Mouse (Mus musculus): ENCODE measurements around the gene Slc34a1. TPM values are rescaled to one million over a fixed set of nuclear protein-coding genes. Genes with fewer than 3 reads are reported as not detected.

The Slc34a1 gene
- total and polyA plus RNA-seq, 2 experiments = 0.04 TPM; not detected in 1

GRCm38 (mm10) chr13:55375877-55376276, 22.1 kb upstream of the Slc34a1 start:
- WGBS = 29% methylated on average over 2 of the region's 2 CpGs
- TF ChIP-seq POLR2A (IDR thresholded peaks at IDR 0.05; ENCODE audit: extremely low read depth, insufficient read depth, low read length) (no peak), CTCF (IDR thresholded peaks at IDR 0.05; ENCODE audit: low read depth, low read length) (no peak)
- H3K79me2 ChIP-seq (ENCODE audit: control insufficient read depth, insufficient read depth, low read length) = no peaks in the 10 kb centered on the region
- peaks cover 3% of the 10 kb centered on the region; the same call in 1 of the 2 replicates for H3K4me1 ChIP-seq (ENCODE audit: control insufficient read depth, insufficient read depth, low read length)
- no peak overlapping the region for H3K27ac ChIP-seq (replicated peaks; ENCODE audit: insufficient read depth, low read depth, low read length)
- no peak overlapping the region for H3K9ac ChIP-seq (ENCODE audit: low read depth, low read length)
- H3K36me3 ChIP-seq (ENCODE audit: control insufficient read depth, insufficient read depth, low read length) = no peaks in the 10 kb centered on the region
- no peak overlapping the region for H3K4me3 ChIP-seq (ENCODE audit: insufficient read depth, low read depth, low read length)
- peak; percentile 31 for DNase-seq (ENCODE audit: extremely low read depth, low read depth, low spot score)
- H3K27me3 ChIP-seq (ENCODE audit: control insufficient read depth, insufficient read depth, low read length) = no peaks in the 10 kb centered on the region

DNA sequence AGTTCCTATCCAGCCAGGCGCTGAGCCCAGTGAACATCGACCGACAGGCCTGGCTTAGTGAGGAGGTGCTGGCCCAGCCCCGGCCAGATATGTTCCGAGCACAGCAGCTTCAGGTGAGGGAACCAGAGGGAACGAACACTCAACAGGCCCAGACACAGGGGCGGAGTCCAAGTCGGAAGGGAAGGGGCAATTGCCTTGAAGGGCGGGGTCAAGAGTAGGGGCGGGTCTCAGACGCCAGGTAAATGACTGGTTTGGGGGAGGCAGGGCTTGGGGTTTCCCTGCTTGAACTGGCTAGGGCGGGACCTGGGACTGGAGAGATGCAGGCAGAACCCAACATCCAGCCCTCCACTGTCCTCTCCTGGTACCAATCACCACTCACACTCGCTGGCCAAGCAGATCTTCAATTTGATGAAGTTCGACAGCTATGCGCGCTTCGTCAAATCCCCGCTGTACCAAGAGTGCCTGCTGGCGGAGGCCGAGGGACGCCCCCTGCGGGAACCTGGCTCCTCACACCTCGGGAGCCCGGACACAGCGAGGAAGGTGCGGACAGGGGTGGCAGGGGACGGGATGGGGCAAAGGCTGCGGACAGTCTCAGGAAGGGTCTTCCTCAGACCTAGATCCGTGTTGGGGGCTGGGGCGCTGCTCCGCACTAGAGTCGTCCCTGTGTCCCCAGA, 18.9 kb upstream of the Slc34a1 start:
- Histone ChIP-seq H3K79me2 (ENCODE audit: control insufficient read depth, insufficient read depth, low read length) (no peaks in the 10 kb centered on the region), H3K27me3 (ENCODE audit: control insufficient read depth, insufficient read depth, low read length) (no peaks in the 10 kb centered on the region), H3K36me3 (ENCODE audit: control insufficient read depth, insufficient read depth, low read length) (no peaks in the 10 kb centered on the region), H3K4me3 (ENCODE audit: insufficient read depth, low read depth, low read length) (no peak overlapping the region), H3K27ac (replicated peaks; ENCODE audit: insufficient read depth, low read depth, low read length) (no peak overlapping the region), H3K4me1 (ENCODE audit: control insufficient read depth, insufficient read depth, low read length) (peaks cover 3% of the 10 kb centered on the region; the same call in 1 of the 2 replicates), H3K9ac (ENCODE audit: low read depth, low read length) (no peak overlapping the region)
- TF ChIP-seq POLR2A (IDR thresholded peaks at IDR 0.05; ENCODE audit: extremely low read depth, insufficient read depth, low read length) (no peak), CTCF (IDR thresholded peaks at IDR 0.05; ENCODE audit: low read depth, low read length) (no peak)
- no peak for DNase-seq (ENCODE audit: extremely low read depth, low read depth, low spot score)
- 53% methylated on average over 32 of the region's 32 CpGs for WGBS

DNA sequence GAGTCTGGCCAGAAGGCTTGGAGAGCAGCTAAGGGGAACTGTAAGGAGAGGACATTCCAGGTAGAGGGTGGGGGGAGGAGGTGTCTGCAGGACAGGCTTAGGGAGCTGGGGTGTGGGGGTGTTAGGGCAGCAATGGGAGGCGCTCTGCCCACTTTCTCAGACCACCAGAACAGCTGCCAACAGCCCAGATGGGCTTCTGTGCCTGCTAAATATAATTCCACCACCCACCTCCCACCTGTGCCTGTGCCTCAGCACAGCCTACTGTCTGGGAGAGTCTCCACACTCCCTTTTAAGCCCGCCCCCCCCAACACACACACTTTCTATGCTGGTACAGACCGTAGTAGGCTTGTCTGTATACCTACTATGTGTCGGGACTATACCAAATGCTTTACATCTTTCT, 16.2 kb upstream of the Slc34a1 start:
- no peak for TF ChIP-seq POLR2A (IDR thresholded peaks at IDR 0.05; ENCODE audit: extremely low read depth, insufficient read depth, low read length)
- TF ChIP-seq CTCF (IDR thresholded peaks at IDR 0.05; ENCODE audit: low read depth, low read length) = no peak
- Histone ChIP-seq H3K4me3 (ENCODE audit: insufficient read depth, low read depth, low read length) (no peak overlapping the region), H3K79me2 (ENCODE audit: control insufficient read depth, insufficient read depth, low read length) (no peaks in the 10 kb centered on the region), H3K36me3 (ENCODE audit: control insufficient read depth, insufficient read depth, low read length) (no peaks in the 10 kb centered on the region), H3K9ac (ENCODE audit: low read depth, low read length) (no peak overlapping the region), H3K4me1 (ENCODE audit: control insufficient read depth, insufficient read depth, low read length) (no peaks in the 10 kb centered on the region), H3K27ac (replicated peaks; ENCODE audit: insufficient read depth, low read depth, low read length) (no peak overlapping the region), H3K27me3 (ENCODE audit: control insufficient read depth, insufficient read depth, low read length) (no peaks in the 10 kb centered on the region)
- 93% methylated on average over 4 of the region's 4 CpGs for WGBS
- no peak for DNase-seq (ENCODE audit: extremely low read depth, low read depth, low spot score)

GRCm38 (mm10) chr13:55390644-55391043, 7.3 kb upstream of the Slc34a1 start:
- WGBS = 26% methylated on average over 3 of the region's 3 CpGs
- Histone ChIP-seq H3K4me3 (ENCODE audit: insufficient read depth, low read depth, low read length) (no peak overlapping the region), H3K27ac (replicated peaks; ENCODE audit: insufficient read depth, low read depth, low read length) (peak overlapping the region; percentile 97), H3K36me3 (ENCODE audit: control insufficient read depth, insufficient read depth, low read length) (no peaks in the 10 kb centered on the region), H3K79me2 (ENCODE audit: control insufficient read depth, insufficient read depth, low read length) (no peaks in the 10 kb centered on the region), H3K27me3 (ENCODE audit: control insufficient read depth, insufficient read depth, low read length) (no peaks in the 10 kb centered on the region), H3K9ac (ENCODE audit: low read depth, low read length) (no peak overlapping the region), H3K4me1 (ENCODE audit: control insufficient read depth, insufficient read depth, low read length) (peaks cover 10% of the 10 kb centered on the region)
- peak; percentile 89 for DNase-seq (ENCODE audit: extremely low read depth, low read depth, low spot score)
- TF ChIP-seq POLR2A (IDR thresholded peaks at IDR 0.05; ENCODE audit: extremely low read depth, insufficient read depth, low read length) (no peak), CTCF (IDR thresholded peaks at IDR 0.05; ENCODE audit: low read depth, low read length) (no peak)

DNA sequence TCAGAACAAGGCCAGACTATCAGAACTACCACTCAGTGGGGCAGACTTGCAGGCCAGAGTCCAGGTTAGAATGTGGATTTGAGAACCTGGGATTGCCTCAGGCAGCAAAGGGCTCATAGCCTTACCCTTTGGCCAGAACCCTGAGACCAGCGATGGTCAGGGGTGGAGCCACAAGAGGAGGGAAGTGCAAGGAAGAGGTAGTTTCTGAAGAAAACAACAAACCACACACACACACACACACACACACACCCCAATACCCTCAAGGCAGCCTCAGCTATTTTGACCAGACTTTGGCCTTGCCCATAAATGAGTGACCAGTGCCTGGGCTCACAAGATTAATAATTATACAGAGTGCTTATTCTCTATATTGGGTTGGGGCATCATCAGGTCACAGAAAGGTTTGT, 6.4 kb upstream of the Slc34a1 start:
- 16% methylated on average over 1 of the region's 1 CpGs for WGBS
- peak overlapping the region; percentile 97 for H3K27ac ChIP-seq (replicated peaks; ENCODE audit: insufficient read depth, low read depth, low read length)
- peaks cover 10% of the 10 kb centered on the region for H3K4me1 ChIP-seq (ENCODE audit: control insufficient read depth, insufficient read depth, low read length)
- peak; percentile 94 for DNase-seq (ENCODE audit: extremely low read depth, low read depth, low spot score)
- no peaks in the 10 kb centered on the region for H3K79me2 ChIP-seq (ENCODE audit: control insufficient read depth, insufficient read depth, low read length)
- H3K27me3 ChIP-seq (ENCODE audit: control insufficient read depth, insufficient read depth, low read length) = no peaks in the 10 kb centered on the region
- H3K4me3 ChIP-seq (ENCODE audit: insufficient read depth, low read depth, low read length) = no peak overlapping the region
- no peaks in the 10 kb centered on the region for H3K36me3 ChIP-seq (ENCODE audit: control insufficient read depth, insufficient read depth, low read length)
- TF ChIP-seq CTCF (IDR thresholded peaks at IDR 0.05; ENCODE audit: low read depth, low read length) = no peak
- TF ChIP-seq POLR2A (IDR thresholded peaks at IDR 0.05; ENCODE audit: extremely low read depth, insufficient read depth, low read length) = no peak
- no peak overlapping the region for H3K9ac ChIP-seq (ENCODE audit: low read depth, low read length)

DNA sequence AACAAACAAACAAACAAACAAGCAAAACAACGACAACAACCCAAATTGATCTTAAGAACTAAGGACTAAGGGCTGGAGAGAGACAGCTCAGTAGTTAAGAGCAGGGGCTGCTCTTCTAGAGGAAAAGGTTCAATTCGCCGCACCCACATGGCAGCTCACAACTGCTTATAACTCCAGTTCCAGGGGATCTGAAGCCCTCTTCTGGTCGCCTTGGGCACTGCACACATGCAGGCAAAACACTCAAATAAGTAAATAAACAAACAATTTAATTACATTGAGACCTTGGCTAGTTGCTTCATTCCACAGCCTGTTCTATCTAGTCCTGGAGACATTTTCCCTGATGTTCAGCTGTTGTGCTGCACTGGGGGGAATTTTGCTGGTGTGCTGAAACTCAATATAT, 5.1 kb upstream of the Slc34a1 start:
- Histone ChIP-seq H3K4me1 (ENCODE audit: control insufficient read depth, insufficient read depth, low read length) (peaks cover 10% of the 10 kb centered on the region), H3K27me3 (ENCODE audit: control insufficient read depth, insufficient read depth, low read length) (no peaks in the 10 kb centered on the region), H3K9ac (ENCODE audit: low read depth, low read length) (no peak overlapping the region), H3K79me2 (ENCODE audit: control insufficient read depth, insufficient read depth, low read length) (no peaks in the 10 kb centered on the region), H3K36me3 (ENCODE audit: control insufficient read depth, insufficient read depth, low read length) (no peaks in the 10 kb centered on the region), H3K27ac (replicated peaks; ENCODE audit: insufficient read depth, low read depth, low read length) (peak overlapping the region; percentile 97; the same call in 1 of the 2 replicates), H3K4me3 (ENCODE audit: insufficient read depth, low read depth, low read length) (no peak overlapping the region)
- DNase-seq (ENCODE audit: extremely low read depth, low read depth, low spot score) = peak; percentile 18
- 84% methylated on average over 4 of the region's 4 CpGs for WGBS
- TF ChIP-seq POLR2A (IDR thresholded peaks at IDR 0.05; ENCODE audit: extremely low read depth, insufficient read depth, low read length) (no peak), CTCF (IDR thresholded peaks at IDR 0.05; ENCODE audit: low read depth, low read length) (peak; percentile 52)

All from liver, adult 2 months (tissue).